Mouse (Mus musculus) spleen, embryonic (tissue): ENCODE results near the gene Fdx1l.
"Not testable (repeated sequence)": the region's sequence is repeated elsewhere in the genome, so short reads cannot be mapped to it uniquely, and the experiment has no call there.

Experiments used
- CTCF ChIA-PET: fragments of 350-600 bp; sonication (Branson Sonifier 250); formaldehyde crosslinking; loops from one replicate; lab custom pipeline; 2022; lab: Charles Lee

Fdx1l gene

DNA sequence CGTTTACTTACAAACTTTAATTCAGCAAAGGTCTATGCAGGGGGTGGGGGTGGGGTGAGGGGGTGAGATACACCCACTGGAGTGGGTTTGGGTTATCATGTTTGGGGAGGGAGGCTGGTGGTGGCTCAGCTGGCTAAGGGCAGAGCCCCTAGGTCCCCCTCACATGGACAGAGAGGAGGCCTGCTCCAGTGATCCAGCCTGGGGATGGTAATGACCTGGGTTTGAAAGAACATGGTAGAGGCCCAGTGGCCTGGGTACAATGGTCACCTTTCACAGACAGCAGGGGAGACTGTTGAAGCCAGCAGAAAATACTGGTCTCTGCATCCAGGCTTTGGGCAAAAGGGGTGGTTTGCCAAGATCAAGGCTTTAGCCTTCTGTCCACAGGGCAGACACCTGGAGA lies 759 bp upstream of the Fdx1l start:
- CTCF ChIA-PET = interaction anchor here (0.6 kb wide), 2 partner anchors 34 to 47 kb away, joined by 3 to 16 read pairs; no protein-coding TSS in a partner anchor

DNA sequence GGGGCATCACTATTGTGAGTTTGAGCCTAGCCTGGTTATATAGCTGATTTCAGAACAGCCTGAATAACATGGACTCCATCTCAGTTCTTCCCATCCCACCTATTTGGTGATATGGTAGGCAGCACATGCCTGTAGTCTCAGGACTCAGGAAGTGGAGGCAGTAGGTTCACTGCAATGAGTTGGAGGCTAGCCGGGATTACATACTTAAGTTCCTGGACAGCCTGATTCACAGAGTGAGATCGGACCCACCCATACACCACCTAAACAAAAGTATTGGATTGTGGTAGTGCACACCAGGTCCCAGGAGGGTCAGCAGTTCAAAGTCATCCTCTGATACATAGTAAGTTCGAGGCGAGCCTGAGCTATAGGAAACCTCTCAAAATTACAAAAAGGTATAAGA lies 773 bp downstream of the Fdx1l start:
- CTCF ChIA-PET = interaction anchor here (0.6 kb wide), 1 partner anchor 42 kb away, joined by 3 read pairs; no protein-coding TSS in a partner anchor

DNA sequence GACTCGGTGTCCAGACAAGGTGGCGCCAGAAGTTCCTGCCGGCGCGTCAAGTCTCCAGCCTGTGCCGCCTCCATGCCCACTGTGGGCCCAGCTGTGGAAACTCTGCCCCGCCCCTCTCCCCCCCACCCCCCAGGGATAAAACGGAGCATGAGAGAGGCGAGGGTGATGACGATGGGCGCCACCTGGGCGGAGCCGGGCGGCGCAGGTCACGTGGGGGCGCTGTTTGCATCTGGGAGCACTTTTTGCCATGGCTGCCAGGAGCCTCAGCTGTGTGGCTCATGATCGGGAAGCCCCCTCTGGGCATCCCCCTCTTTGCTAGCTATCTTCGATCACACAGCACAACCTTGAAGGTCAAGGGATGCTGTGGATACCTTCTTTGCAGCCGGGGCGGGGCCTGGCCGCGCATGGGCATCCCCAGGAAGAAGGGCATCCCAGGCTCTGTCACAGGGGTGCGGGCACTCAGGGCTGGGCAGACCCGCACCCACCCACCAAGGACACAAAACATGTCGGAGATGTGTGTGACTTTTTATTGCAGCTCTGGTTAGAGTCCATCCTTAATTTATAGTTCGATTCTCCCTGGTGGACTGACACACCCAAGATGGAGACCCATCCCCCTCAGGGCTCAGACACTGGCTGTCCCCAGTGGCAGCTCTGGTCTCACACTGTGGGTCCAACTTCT lies 6.3 kb downstream of the Fdx1l start, which contains the start of gene Zglp1:
TSS of gene Zglp1 (minus strand) at position 88 of the 679 bp plus-strand sequence.
- CTCF ChIA-PET = interaction anchor here (0.5 kb wide), 1 partner anchor 56 kb away, joined by 6 read pairs; no protein-coding TSS in a partner anchor

DNA sequence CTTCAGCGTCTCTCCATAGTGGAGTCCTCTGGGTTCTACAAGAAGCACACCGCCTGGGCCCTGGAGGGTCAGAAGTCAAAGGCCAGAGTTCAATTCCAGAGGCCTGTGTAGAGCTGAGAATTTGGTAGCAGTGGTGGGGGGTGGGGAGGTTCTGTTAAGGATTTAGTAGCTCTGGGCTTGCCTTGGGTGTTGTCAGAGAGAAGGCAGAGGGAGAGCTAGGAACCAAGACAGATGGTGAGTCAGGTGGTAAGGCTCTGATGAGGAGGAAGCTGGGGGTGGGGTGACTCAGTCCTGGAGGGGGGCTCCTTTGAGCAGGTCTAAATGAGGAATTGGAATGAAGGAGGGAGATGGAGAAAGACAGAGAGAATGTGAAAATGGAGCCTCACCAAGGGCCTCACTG lies 10.5 kb downstream of the Fdx1l start:
- CTCF ChIA-PET = no interaction called here

DNA sequence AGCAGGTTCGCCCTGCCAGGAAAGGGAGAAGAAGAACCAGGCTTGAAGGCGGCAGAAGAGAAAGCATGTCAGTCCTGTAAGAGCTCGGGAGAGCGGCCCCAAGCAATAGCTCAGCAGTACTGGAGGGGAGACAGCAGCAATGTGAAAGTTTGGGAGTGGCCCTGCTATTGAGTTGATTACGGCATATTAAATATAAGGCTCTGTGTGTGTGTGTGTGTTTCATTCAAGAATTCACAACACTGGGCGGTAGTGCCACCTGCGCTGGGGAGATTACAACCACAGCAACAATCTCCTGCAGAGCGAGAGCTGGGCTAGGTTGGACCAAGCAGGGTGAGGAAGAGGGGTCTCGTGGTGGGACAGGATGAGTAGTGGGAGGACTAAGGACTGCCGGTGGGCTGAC lies 21.8 kb downstream of the Fdx1l start:
- CTCF ChIA-PET = no interaction called here

DNA sequence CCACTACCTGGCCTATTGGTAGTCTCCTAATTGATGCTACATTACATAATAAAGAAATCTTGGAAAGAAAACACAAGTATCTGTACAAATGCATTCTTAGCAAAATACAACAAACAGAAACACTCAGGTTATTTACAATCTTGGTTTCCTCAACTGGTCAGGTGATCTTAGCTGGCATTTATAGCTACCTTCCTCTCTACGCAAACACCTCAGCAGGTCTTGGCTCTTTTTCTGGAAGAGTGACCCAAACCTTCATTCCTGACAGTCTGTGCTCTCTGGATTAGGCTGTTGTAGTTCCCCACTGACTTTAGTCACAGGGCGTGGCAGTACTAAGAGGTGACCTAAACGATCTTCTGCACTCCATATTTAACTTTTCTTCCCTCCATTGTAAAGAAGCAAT lies 28.2 kb downstream of the Fdx1l start:
- CTCF ChIA-PET = no interaction called here

DNA sequence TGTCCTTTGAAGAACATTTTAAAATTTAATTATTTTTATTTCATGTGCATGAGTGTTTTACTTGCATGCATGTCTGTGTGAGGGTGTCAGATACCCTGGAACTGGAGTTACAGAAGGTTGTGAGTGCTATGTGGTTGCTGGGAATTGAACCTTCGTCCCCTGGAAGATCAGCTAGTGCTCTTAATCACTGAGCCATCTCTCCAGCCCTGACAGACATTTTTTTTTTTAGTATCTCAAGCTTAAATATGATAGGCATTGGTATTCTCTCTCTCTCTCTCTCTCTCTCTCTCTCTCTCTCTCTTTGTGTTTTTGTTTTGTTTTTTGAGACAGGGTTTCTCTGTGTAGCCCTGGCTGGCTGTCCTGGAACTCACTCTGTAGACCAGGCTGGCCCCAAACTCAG lies 28.6 kb downstream of the Fdx1l start:
- CTCF ChIA-PET = not testable (repeated sequence)

DNA sequence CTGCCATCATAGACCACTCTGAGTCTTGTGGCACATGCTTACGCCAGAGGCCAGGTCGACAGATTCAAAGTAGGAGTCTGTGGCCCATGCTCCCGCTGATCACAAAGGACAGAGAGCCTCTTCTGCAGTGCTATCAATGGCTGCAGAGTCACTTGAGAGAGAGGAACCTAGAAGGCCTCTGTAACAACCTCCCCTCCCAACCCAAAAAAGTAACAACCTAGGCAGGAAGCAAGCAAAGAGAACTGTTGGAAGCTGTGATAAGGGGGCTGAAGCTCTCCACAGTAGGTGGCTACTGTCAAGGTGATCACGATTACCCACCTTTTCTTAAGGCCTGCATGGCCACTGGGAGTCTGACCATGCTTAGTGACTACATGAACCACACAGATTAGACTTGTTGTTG lies 29.9 kb downstream of the Fdx1l start:
- CTCF ChIA-PET = no interaction called here

DNA sequence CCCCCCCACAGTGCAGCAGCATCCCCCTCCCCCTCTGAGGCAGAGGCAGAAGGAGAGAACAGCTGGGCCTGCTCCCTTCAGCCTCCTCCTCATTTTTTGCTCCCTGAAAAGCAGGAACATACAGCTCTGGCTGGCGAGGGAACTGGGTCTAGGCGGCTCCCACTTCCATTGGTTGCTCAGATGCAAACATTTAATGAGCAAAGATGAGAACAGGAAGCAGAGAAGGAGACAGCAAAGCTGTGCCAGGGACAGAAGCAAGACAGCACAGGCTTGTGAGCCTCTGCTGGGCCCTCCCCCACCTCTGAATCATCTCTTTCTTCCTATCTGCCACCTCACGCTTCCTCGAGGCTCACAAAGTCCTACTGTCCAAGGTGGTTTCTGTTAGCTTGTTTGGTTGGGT lies 32.1 kb downstream of the Fdx1l start:
- CTCF ChIA-PET = no interaction called here

DNA sequence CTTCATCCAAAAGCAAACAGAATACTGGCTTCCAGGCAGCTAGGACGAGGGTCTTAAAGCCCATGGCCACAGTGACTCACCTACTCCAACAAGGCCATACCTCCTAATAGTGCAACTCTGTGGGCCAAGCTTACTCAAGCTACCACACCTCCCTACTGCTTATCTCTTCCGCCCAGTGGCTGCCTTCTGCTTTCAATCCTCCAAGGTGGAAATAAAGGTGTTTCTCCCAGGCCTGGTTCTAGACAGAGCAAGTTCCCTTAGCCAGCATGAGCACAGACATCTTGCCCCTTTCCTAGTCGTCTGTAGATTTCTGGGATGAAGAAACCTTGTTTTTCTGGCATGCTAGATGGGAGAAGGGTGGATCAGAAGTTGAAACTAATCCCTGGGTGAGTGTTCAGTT lies 33.6 kb downstream of the Fdx1l start:
- CTCF ChIA-PET = no interaction called here

DNA sequence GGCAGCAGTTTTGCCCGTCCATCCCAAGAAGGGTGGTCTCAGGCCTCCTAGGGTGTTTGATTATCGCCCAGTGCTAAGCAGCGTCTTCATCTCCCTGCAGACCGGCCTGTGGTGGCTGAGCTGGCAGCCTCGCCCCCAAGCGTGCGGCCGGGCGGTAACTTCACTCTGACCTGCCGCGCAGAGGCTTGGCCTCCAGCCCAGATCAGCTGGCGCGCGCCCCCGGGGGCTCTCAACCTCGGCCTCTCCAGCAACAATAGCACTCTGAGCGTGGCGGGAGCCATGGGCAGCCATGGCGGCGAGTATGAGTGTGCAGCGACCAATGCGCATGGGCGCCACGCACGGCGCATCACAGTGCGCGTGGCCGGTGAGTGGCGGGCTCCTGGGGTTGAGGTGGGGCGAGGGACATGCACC lies 35.9 kb downstream of the Fdx1l start:
- CTCF ChIA-PET = interaction anchor here (0.6 kb wide), 1 partner anchor 387 kb away, joined by 3 read pairs; the partner anchor contains the start of gene Dnm2

DNA sequence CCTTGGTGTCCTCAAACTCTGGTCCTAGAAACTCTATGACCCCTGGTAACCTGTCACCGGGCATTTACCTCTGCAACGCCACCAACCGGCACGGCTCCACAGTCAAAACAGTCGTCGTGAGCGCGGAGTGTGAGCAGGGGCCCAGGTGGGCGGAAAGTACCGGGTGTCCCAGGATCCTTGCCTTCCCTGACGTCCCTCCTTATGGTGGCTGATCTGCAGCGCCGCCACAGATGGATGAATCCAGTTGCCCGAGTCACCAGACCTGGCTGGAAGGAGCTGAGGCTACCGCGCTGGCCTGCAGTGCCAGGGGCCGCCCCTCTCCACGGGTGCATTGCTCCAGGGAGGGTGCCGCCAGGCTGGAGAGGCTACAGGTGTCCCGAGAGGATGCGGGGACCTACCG lies 36.7 kb downstream of the Fdx1l start:
- CTCF ChIA-PET = no interaction called here

DNA sequence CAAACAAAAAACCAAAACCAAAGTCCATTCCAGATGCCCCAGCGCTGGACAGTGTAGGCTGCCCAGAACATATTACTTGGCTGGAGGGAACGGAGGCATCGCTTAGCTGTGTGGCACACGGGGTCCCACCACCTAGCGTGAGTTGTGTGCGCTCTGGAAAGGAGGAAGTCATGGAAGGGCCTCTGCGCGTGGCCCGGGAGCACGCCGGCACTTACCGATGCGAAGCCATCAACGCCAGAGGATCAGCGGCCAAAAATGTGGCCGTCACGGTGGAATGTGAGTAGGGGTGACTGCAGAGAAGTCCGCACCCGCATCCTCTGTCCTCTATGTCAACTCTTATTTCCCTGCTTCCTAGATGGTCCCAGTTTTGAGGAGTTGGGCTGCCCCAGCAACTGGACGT lies 37.3 kb downstream of the Fdx1l start:
- CTCF ChIA-PET = no interaction called here

DNA sequence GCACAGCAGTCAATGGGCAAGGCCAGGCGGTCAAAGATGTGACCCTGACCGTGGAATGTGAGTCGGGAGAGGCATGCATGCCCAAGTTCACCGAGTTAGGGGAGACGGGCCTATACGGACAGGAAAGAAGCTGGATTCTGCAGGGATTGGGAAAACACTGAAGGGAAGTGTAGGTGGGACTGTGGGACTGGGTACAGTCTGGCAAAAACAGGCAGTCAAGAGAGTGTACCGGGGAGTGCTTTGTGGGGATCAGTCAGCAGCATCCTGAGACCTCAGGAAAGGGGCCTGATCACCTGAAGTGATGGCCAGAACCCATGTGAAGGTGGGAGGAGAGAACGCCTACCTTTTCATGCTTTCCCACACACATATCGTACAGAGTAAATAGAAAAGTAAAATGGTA lies 37.8 kb downstream of the Fdx1l start:
- CTCF ChIA-PET = interaction anchor here (0.5 kb wide), 1 partner anchor 66 kb away, joined by 3 read pairs; no protein-coding TSS in a partner anchor

DNA sequence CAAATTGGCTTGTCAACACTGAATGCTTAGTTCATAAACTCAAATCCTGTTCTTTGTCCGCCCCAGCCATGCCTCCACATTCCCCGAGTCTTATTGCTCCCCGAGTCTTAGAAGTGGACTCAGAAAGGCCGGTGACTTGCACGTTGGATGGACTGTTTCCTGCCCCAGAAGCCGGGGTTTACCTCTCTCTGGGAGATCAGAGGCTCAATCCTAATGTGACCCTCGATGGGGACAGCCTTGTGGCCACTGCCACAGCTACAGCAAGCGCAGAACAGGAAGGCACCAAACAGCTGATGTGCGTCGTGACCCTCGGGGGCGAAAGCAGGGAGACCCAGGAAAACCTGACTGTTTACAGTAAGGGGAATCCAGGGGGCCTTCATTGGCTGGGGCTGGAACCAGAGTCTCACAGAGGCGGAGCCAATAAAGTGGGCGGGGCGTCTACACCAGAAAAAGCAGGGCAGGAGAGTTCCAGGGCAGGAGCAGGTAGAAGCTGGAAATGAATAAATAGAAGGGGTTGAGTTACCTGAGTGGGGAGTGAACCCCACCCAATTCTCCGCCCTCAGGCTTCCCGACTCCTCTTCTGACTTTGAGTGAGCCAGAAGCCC lies 38.8 kb downstream of the Fdx1l start:
- CTCF ChIA-PET = no interaction called here

DNA sequence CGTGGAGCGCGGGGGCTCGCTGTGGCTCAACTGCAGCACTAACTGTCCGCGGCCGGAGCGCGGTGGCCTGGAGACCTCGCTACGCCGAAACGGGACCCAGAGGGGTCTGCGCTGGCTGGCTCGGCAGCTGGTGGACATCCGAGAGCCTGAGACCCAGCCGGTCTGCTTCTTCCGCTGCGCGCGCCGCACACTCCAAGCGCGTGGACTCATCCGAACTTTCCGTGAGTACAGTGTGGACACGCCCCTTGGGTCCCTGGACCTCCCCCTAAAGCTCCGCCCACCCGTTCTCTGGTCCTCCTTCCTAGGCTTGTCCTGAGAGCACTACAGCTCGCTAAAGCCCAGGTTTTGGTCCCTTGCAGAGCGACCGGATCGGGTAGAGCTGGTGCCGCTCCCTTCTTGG lies 40.3 kb downstream of the Fdx1l start:
- CTCF ChIA-PET = interaction anchor here (0.6 to 0.7 kb wide), 3 partner anchors 118 to 190 kb away, joined by 3 to 9 read pairs (median 6); no protein-coding TSS in a partner anchor

DNA sequence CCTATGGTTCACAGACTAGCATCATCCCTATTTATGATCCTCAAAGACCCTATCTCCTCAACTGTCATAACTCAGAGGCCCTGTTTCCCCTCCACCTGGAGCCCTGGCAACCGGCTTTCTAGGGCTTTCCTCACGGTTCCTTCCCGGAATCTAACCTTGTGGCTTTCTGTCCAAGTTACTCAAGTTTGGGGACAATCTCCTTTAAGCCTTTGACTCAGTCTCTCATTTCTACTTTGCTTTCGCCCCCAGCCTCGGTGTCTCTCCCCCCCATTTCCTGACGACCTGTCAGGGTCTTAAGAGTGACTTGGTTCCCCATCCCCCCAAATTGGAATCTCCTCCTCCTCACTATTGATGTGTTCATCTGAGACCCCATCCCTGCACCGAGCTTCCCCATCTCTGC lies 40.9 kb downstream of the Fdx1l start:
- CTCF ChIA-PET = interaction anchor here (0.7 kb wide), 1 partner anchor 187 kb away, joined by 6 read pairs; no protein-coding TSS in a partner anchor

DNA sequence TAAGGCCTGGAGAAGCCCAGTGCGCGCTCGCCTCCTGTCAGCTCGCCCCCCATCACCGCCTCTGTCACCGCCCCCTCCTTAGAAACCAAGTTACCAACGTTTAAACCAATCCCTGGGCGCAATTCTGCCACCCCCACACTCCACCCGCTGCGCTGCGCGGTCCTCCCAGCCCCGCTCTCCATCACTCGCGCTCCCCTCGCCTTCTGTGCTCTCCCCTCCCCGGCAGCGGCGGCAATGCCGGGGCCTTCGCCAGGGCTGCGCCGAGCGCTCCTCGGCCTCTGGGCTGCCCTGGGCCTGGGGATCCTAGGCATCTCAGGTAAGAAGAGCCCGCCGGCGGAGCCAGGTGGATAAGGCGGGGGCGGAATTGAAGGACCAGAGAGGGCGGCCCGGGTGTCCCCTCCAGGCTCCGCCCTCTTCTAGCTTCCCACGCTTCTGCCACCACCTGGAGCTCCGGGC lies 41.5 kb downstream of the Fdx1l start, which contains the start of gene Icam5:
TSS of gene Icam5 (plus strand) at position 178 of the 456 bp plus-strand sequence.
- CTCF ChIA-PET = interaction anchor here (0.5 kb wide), 1 partner anchor 103 kb away, joined by 3 read pairs; no protein-coding TSS in a partner anchor

DNA sequence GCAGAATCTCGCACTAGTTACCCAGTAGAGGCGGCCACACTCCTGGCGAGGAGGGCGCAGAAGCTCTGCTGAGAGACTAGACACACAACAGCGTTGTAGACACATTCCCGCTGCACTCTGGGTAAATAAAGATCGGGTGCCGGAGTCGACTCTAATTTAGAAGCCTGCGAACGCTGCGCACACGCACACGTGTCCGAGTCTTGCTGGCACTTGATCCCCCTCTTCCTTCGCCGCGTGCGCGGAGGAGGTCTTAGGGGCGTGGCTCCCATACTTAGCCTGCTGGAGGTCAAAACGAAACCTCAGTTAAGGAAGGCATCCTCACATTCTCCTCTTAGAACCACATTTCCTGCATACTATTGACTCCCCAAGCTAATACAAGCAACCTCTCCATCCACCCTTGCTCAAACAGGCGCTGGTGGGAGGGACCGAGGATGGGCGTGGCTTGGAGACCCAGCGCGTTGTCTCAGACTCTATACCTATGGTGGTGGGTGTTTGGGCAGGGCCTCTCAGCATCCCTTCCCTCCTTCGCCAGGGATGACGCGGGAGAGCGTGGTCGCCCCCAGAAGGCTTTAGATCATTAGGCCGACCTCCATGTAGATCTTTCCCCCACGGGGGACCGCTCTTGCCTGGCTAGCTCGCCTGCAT lies 42.0 kb downstream of the Fdx1l start:
- CTCF ChIA-PET = interaction anchor here (0.5 kb wide), 2 partner anchors 103 to 104 kb away, joined by 3 read pairs; no protein-coding TSS in a partner anchor

DNA sequence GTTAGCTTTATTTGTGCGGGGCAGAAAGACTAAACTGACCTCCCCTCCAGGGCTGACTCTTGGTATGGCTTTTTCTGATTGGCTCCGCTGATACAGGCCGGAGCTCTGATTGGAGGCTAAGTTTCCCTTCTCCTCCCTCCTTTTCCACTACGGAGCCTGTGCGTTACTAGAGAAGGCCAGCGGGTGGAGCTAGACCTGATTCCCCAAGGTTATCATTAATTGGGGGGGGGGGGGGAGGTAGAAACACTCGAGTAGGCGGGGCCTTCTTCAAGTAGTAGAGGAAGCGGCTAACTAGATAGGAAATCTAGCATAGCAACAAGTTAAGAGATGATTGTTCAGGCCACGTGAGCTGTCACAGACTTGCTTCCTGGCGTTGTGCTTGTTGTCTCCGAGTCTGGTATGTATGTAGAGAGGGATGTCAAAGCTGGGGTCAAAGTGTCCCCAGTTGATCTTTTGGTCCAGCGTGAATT lies 42.6 kb downstream of the Fdx1l start:
- CTCF ChIA-PET = interaction anchor here (0.5 to 0.6 kb wide), 4 partner anchors 42 to 110 kb away, joined by 3 to 14 read pairs (median 6); no protein-coding TSS in a partner anchor

DNA sequence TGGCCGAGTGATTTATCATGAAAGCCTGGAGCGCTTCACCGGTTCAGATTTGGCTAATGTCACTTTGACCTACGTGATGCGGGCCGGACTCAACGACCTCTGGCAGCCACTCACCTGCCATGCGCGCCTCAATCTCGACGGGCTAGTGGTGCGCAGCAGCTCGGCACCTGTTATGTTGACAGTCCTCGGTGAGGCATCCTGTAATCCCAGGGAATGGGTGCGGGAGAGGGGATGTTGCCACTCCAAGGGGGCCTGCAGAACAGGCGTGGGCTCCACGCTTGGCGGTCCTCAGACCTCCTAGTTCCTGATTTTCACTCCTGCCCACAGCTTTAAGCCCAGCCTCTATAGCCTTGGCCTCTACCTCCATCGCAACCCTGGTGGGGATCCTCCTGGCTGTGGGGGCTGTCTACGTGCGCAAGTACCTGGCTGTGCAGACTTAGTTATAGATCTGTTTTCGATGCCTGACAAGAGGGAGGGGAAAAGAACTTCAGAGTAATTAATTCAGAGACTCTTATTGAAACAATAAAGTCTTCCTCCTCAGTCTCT lies 43.3 kb downstream of the Fdx1l start:
- CTCF ChIA-PET = interaction anchor here (0.5 to 0.6 kb wide), 3 partner anchors 42 to 110 kb away, joined by 3 to 14 read pairs (median 8); no protein-coding TSS in a partner anchor
